Mouse (Mus musculus): Measurements from ENCODE around the gene Opcml.

Opcml gene

DNA sequence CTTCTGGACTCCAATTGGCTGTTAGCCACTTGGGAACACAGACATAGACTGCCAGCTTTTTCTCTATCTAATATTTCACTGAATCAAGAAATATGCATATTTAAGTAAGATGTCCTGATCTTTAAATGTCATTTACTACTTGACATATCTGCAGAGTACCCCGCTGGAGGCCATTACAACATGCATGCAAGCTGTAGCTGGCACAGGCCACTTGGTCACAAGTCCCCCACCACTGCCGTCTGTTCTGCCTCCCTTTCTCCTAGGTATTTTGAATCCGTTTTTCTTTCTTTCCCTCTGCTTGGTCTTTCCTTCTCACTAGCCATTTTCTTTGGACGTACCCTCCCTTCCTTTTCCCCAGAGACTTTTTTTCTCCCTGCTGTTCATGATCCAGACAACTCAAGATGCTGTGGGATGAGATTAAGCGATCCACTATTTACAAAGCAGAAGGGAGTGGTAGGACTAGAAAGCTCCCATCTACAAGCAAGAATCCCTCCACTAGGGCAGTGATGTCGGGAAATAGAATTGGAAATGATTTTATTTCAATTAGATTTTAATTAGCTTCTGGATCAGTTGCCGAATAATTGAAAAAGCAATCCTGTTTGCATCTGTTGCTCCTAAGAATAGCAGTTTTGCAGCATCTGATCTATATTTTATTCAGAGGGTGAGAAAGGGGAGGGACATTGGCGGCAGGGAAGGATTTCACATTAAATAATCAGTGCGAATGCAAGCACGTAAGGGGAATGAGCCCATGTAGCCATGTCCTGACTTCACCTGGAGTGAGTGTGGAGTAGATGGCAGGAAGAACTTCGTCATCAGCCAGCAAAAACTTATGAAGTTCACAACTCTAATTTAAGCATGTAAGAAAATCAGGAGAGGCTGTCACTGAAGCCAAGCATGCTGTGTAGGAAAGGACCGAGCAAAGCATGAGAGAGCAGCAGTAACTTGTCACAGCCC is 709.5 kb downstream of the Opcml start:
- no peak for DNase-seq (ENCODE audit: low read depth, low spot score)

DNA sequence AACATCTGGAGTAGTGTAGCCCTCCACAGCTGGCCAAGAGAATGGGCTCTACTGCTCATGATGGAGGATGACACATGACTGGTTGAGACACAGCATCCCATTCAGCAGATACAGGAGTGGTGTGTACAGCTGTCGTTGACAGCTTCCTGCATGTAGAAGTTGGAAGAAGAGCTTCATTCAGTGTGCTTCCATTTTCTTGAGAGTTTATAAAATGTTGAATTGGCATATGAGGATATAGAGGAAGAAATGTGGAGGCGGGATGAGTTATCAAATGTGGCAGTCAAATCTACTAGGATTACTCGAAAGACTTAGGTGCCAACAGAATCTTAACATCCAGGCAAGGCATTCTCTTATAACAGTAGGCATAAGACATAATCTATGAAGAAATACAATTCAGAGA is 723.3 kb downstream of the Opcml start:
- no peak for DNase-seq (ENCODE audit: low read depth, low spot score)

DNA sequence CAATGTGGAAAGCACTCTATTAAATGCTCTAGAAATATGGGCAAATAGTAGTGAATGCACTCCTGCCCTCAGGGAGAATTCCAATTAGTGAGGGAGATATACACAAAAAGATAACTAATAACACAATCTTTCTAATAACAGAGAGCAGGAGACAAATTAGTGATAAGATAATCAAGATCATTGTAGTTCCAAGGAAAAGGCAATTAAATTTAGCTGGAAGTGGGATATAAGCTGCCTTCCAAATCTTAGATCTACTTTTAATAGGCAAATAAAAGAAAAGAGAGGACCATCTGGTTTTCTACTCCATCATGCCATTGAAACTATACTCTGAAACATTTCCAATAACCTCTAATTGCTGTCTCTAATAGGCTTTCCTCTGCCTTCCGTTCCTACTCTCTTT is 742.6 kb downstream of the Opcml start:
- no peak for DNase-seq (ENCODE audit: low read depth, low spot score)

- DNase-seq (ENCODE audit: low read depth, low spot score), result peak; percentile 30
Measured at GRCm38 (mm10) chr9:28535006-28535405, 744.4 kb downstream of the Opcml start.

DNA sequence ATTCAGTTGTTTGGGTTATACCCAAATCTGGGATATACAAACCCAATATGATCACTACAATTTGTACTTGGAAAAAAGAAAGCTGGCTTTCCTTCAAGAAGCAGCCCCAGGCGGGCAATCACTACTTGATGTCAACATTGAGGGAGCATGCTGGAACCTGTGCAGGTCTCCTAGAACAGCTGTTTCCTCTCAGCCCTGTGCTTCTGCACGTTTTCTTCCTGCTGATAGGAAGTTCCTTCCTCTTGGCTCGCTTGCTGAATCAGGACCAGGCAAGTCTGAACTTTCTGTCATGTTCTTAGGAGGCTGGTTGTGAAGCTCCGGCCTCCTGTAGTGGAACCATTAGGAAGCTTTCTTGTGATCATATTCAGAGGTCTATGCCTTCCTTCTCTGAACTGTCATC is 746.1 kb downstream of the Opcml start:
- no peak for DNase-seq (ENCODE audit: low read depth, low spot score)

- peak; percentile 20 for DNase-seq (ENCODE audit: low read depth, low spot score)
Measured at GRCm38 (mm10) chr9:28548189-28548588, 757.6 kb downstream of the Opcml start.

DNA sequence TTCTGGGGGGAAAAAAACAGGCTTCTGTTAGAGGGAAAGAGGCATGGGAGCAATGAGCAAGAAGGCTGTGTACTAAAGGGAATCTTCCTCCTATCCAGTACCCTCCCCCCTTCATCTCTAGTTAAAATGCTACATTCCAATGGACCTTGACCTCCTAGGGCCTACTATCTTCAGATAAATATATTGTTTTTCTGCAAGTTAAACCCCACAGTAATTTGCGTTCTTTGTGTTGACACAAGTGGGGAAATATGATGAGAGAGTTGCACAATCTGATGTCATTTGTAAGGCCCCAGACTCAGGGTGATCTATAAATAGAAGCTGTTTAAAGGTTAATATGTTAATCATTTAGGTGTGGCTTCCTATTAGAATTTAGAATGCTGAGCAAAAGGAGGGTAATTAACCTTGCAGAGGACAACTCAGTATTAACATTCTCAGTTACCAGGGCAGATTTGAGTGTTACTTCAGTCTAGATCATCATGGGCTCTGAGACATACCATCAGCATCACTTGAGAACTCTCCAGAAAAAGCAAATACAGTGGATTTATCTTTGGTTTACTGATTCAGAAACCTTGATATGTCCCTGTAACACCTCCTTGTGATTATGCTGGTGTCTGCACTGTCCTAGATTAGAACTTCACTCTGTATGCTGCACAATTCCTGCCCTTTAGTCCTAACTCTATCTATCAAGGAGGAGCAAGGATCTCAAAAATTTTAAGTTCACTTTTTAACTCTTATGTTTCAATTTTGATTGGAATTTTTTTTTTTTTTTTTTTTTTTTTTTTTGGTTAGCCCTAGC is 762.0 kb downstream of the Opcml start:
- peak; percentile 74 for DNase-seq (ENCODE audit: low read depth, low spot score)

DNA sequence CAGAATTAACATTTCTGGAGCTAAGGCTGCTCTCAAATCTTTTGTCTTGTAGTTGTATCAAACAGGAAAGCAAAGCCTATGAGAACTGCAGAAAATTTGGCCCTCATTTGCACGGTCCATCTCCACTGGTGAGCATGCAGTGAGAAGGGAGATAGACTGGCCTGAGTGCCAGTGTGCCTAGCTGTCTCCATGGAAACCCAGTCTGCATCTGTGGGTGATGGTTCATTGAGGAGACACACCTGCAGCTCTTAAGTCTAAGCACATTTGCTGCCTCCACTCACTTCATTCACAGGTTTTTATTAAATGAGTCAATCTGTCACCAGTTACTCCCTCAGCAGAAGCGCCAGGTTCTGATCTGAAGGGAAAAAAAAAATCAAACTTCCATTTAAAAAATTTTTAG is 768.1 kb downstream of the Opcml start:
- no peak for DNase-seq (ENCODE audit: low read depth, low spot score)

GRCm38 (mm10) chr9:28561761-28562160 is 771.2 kb downstream of the Opcml start:
- DNase-seq (ENCODE audit: low read depth, low spot score), result no peak

- DNase-seq (ENCODE audit: low read depth, low spot score), result no peak
Measured at GRCm38 (mm10) chr9:28563066-28563683, 772.6 kb downstream of the Opcml start.

- no peak for DNase-seq (ENCODE audit: low read depth, low spot score)
Measured at GRCm38 (mm10) chr9:28569041-28569522, 778.5 kb downstream of the Opcml start.

DNA sequence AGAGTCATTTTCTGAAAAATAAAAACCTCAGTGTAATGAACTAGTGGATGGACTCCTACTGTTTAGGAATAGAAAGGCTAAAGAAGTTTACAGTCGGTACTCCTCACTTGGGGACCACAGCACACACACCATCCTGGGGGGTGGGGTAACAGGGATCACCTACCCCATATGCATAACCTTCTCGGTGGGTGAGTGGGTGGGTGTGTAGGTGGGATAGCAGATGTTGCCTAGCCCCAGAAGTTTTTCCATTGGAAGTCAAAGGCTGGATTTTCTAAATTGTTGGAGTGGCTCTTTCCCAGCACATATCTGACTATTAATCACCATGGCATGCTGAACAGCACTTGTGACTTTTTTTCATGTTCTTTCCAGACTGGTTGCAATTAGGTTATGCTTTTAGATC is 779.2 kb downstream of the Opcml start:
- DNase-seq (ENCODE audit: low read depth, low spot score), result no peak

- peak; percentile 17 for DNase-seq (ENCODE audit: low read depth, low spot score)
Measured at GRCm38 (mm10) chr9:28571682-28572081, 781.1 kb downstream of the Opcml start.

GRCm38 (mm10) chr9:28572136-28572774 is 781.7 kb downstream of the Opcml start:
- no peak for DNase-seq (ENCODE audit: low read depth, low spot score)

GRCm38 (mm10) chr9:28578730-28579129 is 788.2 kb downstream of the Opcml start:
- DNase-seq (ENCODE audit: low read depth, low spot score), result no peak

DNA sequence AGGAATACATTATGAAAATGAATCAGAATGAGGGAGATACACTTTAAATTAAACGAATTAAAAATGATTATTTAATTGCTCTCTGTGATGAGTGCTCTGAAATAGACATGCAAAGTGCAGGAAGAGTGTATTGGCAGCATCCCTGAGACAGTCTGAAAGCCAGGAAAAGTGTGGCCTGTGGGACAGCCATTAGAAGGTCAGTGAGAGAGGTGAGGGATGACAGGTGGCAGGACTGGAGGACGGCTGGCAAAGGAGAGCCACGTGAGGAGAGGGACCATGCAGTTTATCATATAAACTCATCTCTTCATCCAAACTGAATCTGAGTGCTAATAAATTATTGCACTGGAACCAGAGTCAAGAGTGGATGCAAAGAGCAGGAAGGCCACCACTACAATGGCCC is 796.7 kb downstream of the Opcml start:
- no peak for DNase-seq (ENCODE audit: low read depth, low spot score)

GRCm38 (mm10) chr9:28587857-28588388 is 797.3 kb downstream of the Opcml start:
- DNase-seq (ENCODE audit: low read depth, low spot score), result no peak

GRCm38 (mm10) chr9:28588488-28588887 is 797.9 kb downstream of the Opcml start:
- DNase-seq (ENCODE audit: low read depth, low spot score), result no peak

DNA sequence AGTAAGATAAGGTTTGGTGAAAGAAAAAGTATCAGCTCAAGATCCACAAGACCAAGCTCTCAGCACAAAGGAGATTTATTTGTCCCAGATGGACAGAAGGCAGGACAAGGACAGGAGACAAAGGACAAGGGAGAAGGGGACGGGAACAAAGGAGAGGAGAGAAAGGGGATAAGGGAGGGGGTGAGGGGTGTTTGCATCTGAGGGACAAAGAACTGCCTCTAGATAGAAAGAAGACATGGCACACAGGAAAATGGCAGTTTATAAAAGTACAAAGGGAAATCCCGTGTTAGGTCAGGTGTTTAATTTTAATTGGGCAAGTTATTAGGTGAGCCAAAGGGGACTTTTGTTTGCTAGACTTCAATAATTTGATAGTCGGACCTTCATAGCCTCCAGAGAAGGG is 801.6 kb downstream of the Opcml start:
- DNase-seq (ENCODE audit: low read depth, low spot score), result no peak

DNA sequence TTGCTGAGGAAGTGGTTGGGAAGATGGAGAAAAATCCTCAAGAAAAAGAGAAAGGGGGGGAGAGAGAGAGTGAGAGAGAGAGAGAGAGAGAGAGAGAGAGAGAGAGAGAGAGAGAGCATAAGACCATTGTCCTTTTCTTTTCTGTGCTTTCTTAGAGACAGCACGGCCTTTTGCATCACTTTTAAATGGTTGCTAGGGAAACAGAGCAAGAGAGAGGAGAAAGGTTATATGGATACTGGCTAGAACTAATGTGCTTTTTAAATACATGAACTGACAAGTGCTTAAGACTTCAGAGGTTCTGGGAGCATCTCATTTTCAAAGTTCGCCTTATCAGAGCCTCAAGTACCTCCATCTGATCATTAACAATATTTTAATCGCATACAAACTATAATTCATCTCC is 804.5 kb downstream of the Opcml start:
- no peak for DNase-seq (ENCODE audit: low read depth, low spot score)

DNA sequence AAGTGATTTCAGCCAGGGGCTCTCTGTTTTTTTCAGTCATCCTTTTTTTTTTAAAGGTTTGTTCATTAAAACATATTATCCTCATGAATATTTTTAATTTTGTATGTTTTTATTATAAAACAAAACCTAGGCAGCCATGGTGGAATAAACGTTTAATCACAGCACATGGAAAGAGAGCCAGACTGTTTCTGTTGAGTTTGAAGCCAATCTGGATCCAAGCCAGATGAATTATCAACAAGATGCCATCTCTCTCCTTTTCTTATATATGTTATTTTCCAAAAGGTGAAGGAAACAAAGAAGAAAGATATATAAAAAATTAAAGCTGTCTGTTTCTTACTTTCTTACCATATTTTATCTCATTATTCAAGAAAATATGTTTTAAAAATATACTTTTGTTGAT is 815.0 kb downstream of the Opcml start:
- DNase-seq (ENCODE audit: low read depth, low spot score), result no peak

Measured in R1 (cell line).